In genomic region chr2:49881002-49881401, GRCm38 (mm10) we compare ENCODE assay signal across 15 mouse cellular contexts.
DNase-seq lines count a peak whose midpoint lies in the region; ATAC-seq lines count a peak whose summit lies in the region.
"Had no signal": no experiment of that assay in that cellular context is flagged by ENCODE, and none has a peak within 500 bp of the region (broad histone marks: within the 10 kb centered on the region; RNA-seq: fewer than 3 reads in every experiment).

No protein-coding gene starts in this region.

- no peak for DNase-seq in lung, postnatal 10 days
- DNase-seq in urinary bladder, postnatal 25 days (ENCODE audit: low spot score): no peak
- DNase-seq: adrenal gland, adult 2 months; adrenal gland, postnatal 10 days; adrenal gland, postnatal 25 days; cerebellum, adult 11-12 months; cerebellum, adult 2 months; cerebellum, adult 9-10 months; cerebellum, postnatal 10 days; cerebellum, postnatal 25 days; embryo, embryonic 11 days had no signal

- peak; percentile 42; the same call in 1 of the 2 replicates for ATAC-seq in common myeloid progenitor, adult 5-6 weeks (replicated peaks; ENCODE audit: low read depth, poor library complexity, severe bottlenecking)
- ATAC-seq in granulocyte monocyte progenitor cell, adult 5-6 weeks (replicated peaks; ENCODE audit: poor library complexity, severe bottlenecking): peak; percentile 64
- peak; percentile 61 for ATAC-seq in megakaryocyte progenitor cell, adult 5-6 weeks (replicated peaks; ENCODE audit: poor library complexity)
- ATAC-seq: forebrain, embryonic 14.5 days had no signal
